Mouse (Mus musculus) left cerebral cortex, adult 11 months (tissue): ENCODE measurements at regions not wholly inside any gene's neighbourhood (a gene's known extent, or its start where the extent isn't known, plus 50 kb on each side); places are given as distances from the start of the nearest gene placed in this dataset.

Source experiments
- DNase-seq: peaks from one replicate; pipeline ENCODE4 v3.0.0; 2022; ENCODE audit warnings: low spot score

GRCm38 (mm10) chr9:79111326-79111725 lies 496.0 kb downstream of the Cd109 start:
- DNase-seq: no peak

GRCm38 (mm10) chr9:79140970-79141369 lies 525.6 kb downstream of the Cd109 start:
- DNase-seq: no peak

- no peak for DNase-seq
Observed at GRCm38 (mm10) chr9:79146004-79146403, 530.7 kb downstream of the Cd109 start.

- no peak for DNase-seq
Observed at GRCm38 (mm10) chr9:79165596-79165995, 550.2 kb downstream of the Cd109 start.

GRCm38 (mm10) chr9:79173036-79173435 lies 545.6 kb downstream of the Col12a1 start:
- no peak for DNase-seq

GRCm38 (mm10) chr9:79179954-79180353 lies 538.7 kb downstream of the Col12a1 start:
- no peak for DNase-seq

GRCm38 (mm10) chr9:79195420-79195819 lies 523.2 kb downstream of the Col12a1 start:
- DNase-seq: no peak

- peak; percentile 11 for DNase-seq
Observed at GRCm38 (mm10) chr9:79201755-79202154, 516.9 kb downstream of the Col12a1 start.

- DNase-seq: no peak
Observed at GRCm38 (mm10) chr9:79213364-79213763, 505.3 kb downstream of the Col12a1 start.

GRCm38 (mm10) chr9:79215986-79216385 lies 502.6 kb downstream of the Col12a1 start:
- DNase-seq: no peak

- DNase-seq: no peak
Observed at GRCm38 (mm10) chr9:79216432-79216831, 502.2 kb downstream of the Col12a1 start.

GRCm38 (mm10) chr9:79233081-79233480 lies 485.6 kb downstream of the Col12a1 start:
- DNase-seq: no peak

GRCm38 (mm10) chr9:79233751-79234150 lies 484.9 kb downstream of the Col12a1 start:
- DNase-seq: no peak

GRCm38 (mm10) chr9:79269646-79270213 lies 448.9 kb downstream of the Col12a1 start:
- DNase-seq: no peak

GRCm38 (mm10) chr9:79270256-79270655 lies 448.4 kb downstream of the Col12a1 start:
- DNase-seq: no peak

GRCm38 (mm10) chr9:79287849-79288248 lies 430.8 kb downstream of the Col12a1 start:
- no peak for DNase-seq

GRCm38 (mm10) chr9:79295306-79295705 lies 423.3 kb downstream of the Col12a1 start:
- no peak for DNase-seq

- no peak for DNase-seq
Observed at GRCm38 (mm10) chr9:79301580-79301979, 417.1 kb downstream of the Col12a1 start.

GRCm38 (mm10) chr9:79310591-79310990 lies 408.0 kb downstream of the Col12a1 start:
- no peak for DNase-seq

- no peak for DNase-seq
Observed at GRCm38 (mm10) chr9:79317411-79317810, 401.2 kb downstream of the Col12a1 start.

GRCm38 (mm10) chr9:79346371-79347096 lies 372.1 kb downstream of the Col12a1 start:
- no peak for DNase-seq

GRCm38 (mm10) chr9:79392020-79392419 lies 326.6 kb downstream of the Col12a1 start:
- DNase-seq: no peak

- DNase-seq: no peak
Observed at GRCm38 (mm10) chr9:79414989-79415388, 303.6 kb downstream of the Col12a1 start.

- no peak for DNase-seq
Observed at GRCm38 (mm10) chr9:79430417-79430816, 288.2 kb downstream of the Col12a1 start.
